Mouse (Mus musculus): ENCODE measurements at regions not wholly inside any gene's neighbourhood (a gene's known extent, or its start where the extent isn't known, plus 50 kb on each side); places are given as distances from the start of the nearest gene placed in this dataset.
A peak's percentile ranks its signal among the peaks of the same experiment; 100 is the strongest.

DNA sequence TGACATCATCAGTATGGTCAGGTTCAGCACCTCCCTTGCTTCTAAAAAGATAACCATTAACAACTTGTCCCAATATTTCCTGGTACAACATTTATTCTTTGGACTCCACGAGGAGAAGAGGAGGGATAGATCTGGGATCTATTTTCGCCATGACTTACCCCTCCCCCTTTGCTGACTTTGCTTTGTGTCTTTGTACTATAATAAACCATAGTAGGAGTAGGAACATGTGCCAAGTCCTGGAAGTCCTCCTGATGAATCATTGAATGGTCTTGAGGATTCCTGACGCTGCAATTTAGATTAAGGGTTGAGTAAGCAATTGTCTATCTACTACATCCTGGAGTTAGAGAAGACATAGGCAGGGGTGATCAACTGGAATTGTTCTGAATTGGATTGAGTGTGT, 71.2 kb downstream of the Rbm11 start:
- DNase-seq: no peak

- no peak for DNase-seq
Observed at GRCm38 (mm10) chr16:75667589-75667988, 74.9 kb downstream of the Rbm11 start.

DNA sequence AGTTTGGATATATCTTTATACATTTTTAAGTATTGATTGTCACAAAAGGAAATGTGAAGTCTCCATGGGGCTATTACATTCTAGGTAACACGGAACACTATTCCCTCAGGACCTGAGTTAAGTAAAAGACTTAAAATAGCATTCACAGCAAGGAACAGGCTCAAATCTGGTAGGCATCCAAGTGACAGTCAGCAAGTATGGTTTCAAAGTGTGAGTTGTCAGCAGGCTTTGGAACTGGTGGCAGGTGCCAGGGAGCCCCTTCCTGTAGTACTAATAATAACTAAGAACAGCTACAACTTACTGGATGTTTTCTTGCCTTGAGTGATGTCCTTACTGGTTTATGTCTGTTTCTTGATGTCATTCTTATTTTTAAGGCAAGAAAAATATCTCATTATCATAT, 79.5 kb downstream of the Rbm11 start:
- no peak for DNase-seq

GRCm38 (mm10) chr16:75675871-75676270, 83.2 kb downstream of the Rbm11 start:
- DNase-seq: peak; percentile 37

- no peak for DNase-seq
Observed at GRCm38 (mm10) chr16:75677180-75677579, 84.5 kb downstream of the Rbm11 start.

Data from adrenal gland, postnatal 14 days (tissue).